Mouse (Mus musculus): ENCODE measurements around the gene Bbs12. TPM values are rescaled to one million over a fixed set of nuclear protein-coding genes. Genes with fewer than 3 reads are reported as not detected.
A peak's percentile ranks its signal among the peaks of the same experiment; 100 is the strongest.

Bbs12 gene
- polyA plus RNA-seq, 1 experiment from 2014 or later: 7.0 TPM

DNA sequence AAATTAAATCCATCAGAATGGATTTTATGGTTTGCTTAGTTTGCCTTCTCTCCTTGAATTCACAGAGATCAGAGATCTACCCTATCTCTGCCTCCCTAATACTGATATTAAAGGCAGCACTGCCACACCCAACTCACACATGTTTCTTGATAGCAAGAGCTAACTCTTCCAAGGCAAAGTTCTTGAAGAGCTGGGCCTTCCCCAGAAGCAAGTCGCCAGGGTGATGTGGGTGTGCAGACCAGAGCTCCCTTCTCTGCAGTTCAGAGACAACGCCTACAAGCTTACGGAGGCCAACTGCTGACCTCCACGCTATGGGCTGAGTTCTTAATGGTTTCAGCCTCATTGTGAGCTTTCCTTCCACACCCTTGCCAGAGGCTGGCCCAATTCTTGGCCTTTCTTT lies 29.1 kb upstream of the Bbs12 start:
- no peak overlapping the region for H3K27ac ChIP-seq (replicated peaks; ENCODE audit: low read depth, low read length)
- H3K9me3 ChIP-seq (ENCODE audit: control insufficient read depth, low read length): no peaks in the 10 kb centered on the region
- DNase-seq (no peak), ATAC-seq (ENCODE audit: low FRiP score, low TSS enrichment) (no peak)
- no peak overlapping the region for H3K4me2 ChIP-seq (ENCODE audit: low read length)
- no peaks in the 10 kb centered on the region for H3K27me3 ChIP-seq (ENCODE audit: control insufficient read depth, insufficient read depth, low read length)
- WGBS: 88% methylated on average over 4 of the region's 4 CpGs
- no peaks in the 10 kb centered on the region for H3K36me3 ChIP-seq (ENCODE audit: control insufficient read depth, insufficient read depth, low read length)
- H3K4me1 ChIP-seq (ENCODE audit: control insufficient read depth, insufficient read depth, low read length): no peaks in the 10 kb centered on the region
- no peak overlapping the region for H3K4me3 ChIP-seq (replicated peaks; ENCODE audit: low read depth, low read length)
- no peak overlapping the region for H3K9ac ChIP-seq (replicated peaks; ENCODE audit: low read length)

GRCm38 (mm10) chr3:37289237-37289636 lies 23.1 kb upstream of the Bbs12 start:
- no peak overlapping the region for H3K4me3 ChIP-seq (replicated peaks; ENCODE audit: low read depth, low read length)
- H3K4me2 ChIP-seq (ENCODE audit: low read length): no peak overlapping the region
- 94% methylated on average over 2 of the region's 2 CpGs for whole genome bisulfite sequencing
- ATAC-seq (ENCODE audit: low FRiP score, low TSS enrichment) (no peak), DNase-seq (no peak)
- H3K4me1 ChIP-seq (ENCODE audit: control insufficient read depth, insufficient read depth, low read length): no peaks in the 10 kb centered on the region
- H3K36me3 ChIP-seq (ENCODE audit: control insufficient read depth, insufficient read depth, low read length): no peaks in the 10 kb centered on the region
- no peak overlapping the region for H3K9ac ChIP-seq (replicated peaks; ENCODE audit: low read length)
- no peaks in the 10 kb centered on the region for H3K9me3 ChIP-seq (ENCODE audit: control insufficient read depth, low read length)
- H3K27ac ChIP-seq (replicated peaks; ENCODE audit: low read depth, low read length): no peak overlapping the region
- no peaks in the 10 kb centered on the region for H3K27me3 ChIP-seq (ENCODE audit: control insufficient read depth, insufficient read depth, low read length)

GRCm38 (mm10) chr3:37290881-37291541 lies 21.3 kb upstream of the Bbs12 start:
- no peaks in the 10 kb centered on the region for H3K4me1 ChIP-seq (ENCODE audit: control insufficient read depth, insufficient read depth, low read length)
- H3K4me2 ChIP-seq (ENCODE audit: low read length): no peak overlapping the region
- H3K9me3 ChIP-seq (ENCODE audit: control insufficient read depth, low read length): no peaks in the 10 kb centered on the region
- no peak overlapping the region for H3K9ac ChIP-seq (replicated peaks; ENCODE audit: low read length)
- DNase-seq: peak; percentile 17
- H3K27ac ChIP-seq (replicated peaks; ENCODE audit: low read depth, low read length): no peak overlapping the region
- no peak; the same call in none of the 2 replicates for ATAC-seq (ENCODE audit: low FRiP score, low TSS enrichment)
- no peaks in the 10 kb centered on the region for H3K27me3 ChIP-seq (ENCODE audit: control insufficient read depth, insufficient read depth, low read length)
- no peaks in the 10 kb centered on the region for H3K36me3 ChIP-seq (ENCODE audit: control insufficient read depth, insufficient read depth, low read length)
- no peak overlapping the region for H3K4me3 ChIP-seq (replicated peaks; ENCODE audit: low read depth, low read length)
- WGBS: 63% methylated on average over 7 of the region's 7 CpGs

DNA sequence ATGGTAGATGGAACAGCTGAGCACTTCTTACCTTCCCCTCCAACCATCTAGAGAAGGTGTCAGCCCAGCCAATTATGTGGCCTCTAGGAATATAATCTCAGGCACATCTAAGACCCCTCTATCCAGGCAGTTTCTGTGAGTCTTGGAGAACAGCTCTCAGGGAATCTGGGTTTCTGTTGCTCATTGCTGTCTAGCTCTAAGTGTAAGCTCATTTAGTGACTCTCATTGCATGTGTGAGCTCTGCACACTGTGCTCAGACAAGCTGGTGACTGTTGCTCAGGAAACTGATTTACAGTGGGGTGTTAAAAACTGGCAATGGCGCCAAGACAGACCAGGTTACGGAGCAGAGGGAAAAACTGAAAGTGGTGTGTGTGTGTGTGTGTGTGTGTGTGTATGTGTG lies 20.4 kb upstream of the Bbs12 start:
- Histone ChIP-seq H3K27ac (replicated peaks; ENCODE audit: low read depth, low read length) (no peak overlapping the region), H3K4me2 (ENCODE audit: low read length) (no peak overlapping the region), H3K9me3 (ENCODE audit: control insufficient read depth, low read length) (no peaks in the 10 kb centered on the region), H3K36me3 (ENCODE audit: control insufficient read depth, insufficient read depth, low read length) (no peaks in the 10 kb centered on the region), H3K4me1 (ENCODE audit: control insufficient read depth, insufficient read depth, low read length) (no peaks in the 10 kb centered on the region), H3K9ac (replicated peaks; ENCODE audit: low read length) (no peak overlapping the region), H3K27me3 (ENCODE audit: control insufficient read depth, insufficient read depth, low read length) (no peaks in the 10 kb centered on the region), H3K4me3 (replicated peaks; ENCODE audit: low read depth, low read length) (no peak overlapping the region)
- no peak for DNase-seq
- no peak for ATAC-seq (ENCODE audit: low FRiP score, low TSS enrichment)
- 93% methylated on average over 2 of the region's 2 CpGs for WGBS

DNA sequence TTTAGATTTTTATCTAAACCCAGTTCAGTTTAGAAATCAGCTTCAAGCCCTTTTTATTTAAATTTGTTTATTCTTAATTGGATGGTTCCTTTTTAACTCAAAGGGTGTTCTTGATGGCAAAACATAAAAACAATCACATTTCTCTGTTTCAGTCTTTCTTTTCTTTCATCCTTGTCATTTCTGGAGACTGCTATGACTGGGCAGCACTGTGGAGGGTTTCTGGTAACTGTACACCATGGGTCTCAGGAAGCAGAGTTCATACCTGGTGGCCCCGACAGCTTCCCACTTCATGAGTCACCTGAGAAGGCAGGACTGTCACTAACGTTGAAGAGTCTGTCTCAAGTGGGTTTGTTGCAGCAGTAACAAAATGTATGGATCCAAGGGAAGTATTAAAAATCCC lies 19.7 kb upstream of the Bbs12 start:
- ATAC-seq (ENCODE audit: low FRiP score, low TSS enrichment) (no peak), DNase-seq (no peak)
- Histone ChIP-seq H3K36me3 (ENCODE audit: control insufficient read depth, insufficient read depth, low read length) (no peaks in the 10 kb centered on the region), H3K4me1 (ENCODE audit: control insufficient read depth, insufficient read depth, low read length) (no peaks in the 10 kb centered on the region), H3K27ac (replicated peaks; ENCODE audit: low read depth, low read length) (no peak overlapping the region), H3K9ac (replicated peaks; ENCODE audit: low read length) (no peak overlapping the region), H3K9me3 (ENCODE audit: control insufficient read depth, low read length) (no peaks in the 10 kb centered on the region), H3K4me3 (replicated peaks; ENCODE audit: low read depth, low read length) (no peak overlapping the region), H3K4me2 (ENCODE audit: low read length) (no peak overlapping the region), H3K27me3 (ENCODE audit: control insufficient read depth, insufficient read depth, low read length) (no peaks in the 10 kb centered on the region)
- WGBS: 69% methylated on average over 2 of the region's 2 CpGs

DNA sequence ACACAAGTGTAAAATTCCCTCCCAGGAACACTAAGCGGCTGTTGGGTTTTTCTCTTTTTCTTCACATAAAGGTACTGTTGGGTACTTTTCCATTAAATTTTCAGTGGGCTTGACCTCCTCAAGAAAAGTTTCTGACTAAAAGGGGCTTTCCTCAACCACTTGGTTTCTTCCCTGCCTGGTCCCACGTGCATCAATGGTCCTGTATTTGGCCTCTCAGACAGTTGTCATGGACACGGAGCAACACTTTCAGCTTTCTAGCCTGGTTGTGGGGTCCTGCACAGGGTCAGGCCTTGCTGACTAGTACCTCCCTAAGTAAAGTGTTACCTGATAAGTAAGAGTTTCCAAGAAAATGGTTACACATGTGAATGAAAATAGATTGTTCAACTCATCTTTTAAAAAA lies 12.9 kb upstream of the Bbs12 start:
- DNase-seq (no peak), ATAC-seq (ENCODE audit: low FRiP score, low TSS enrichment) (no peak)
- H3K4me1 ChIP-seq (ENCODE audit: control insufficient read depth, insufficient read depth, low read length): no peaks in the 10 kb centered on the region
- no peak overlapping the region for H3K4me3 ChIP-seq (replicated peaks; ENCODE audit: low read depth, low read length)
- no peak overlapping the region for H3K27ac ChIP-seq (replicated peaks; ENCODE audit: low read depth, low read length)
- H3K9ac ChIP-seq (replicated peaks; ENCODE audit: low read length): no peak overlapping the region
- no peaks in the 10 kb centered on the region for H3K9me3 ChIP-seq (ENCODE audit: control insufficient read depth, low read length)
- 67% methylated on average over 3 of the region's 3 CpGs for WGBS
- no peak overlapping the region for H3K4me2 ChIP-seq (ENCODE audit: low read length)
- no peaks in the 10 kb centered on the region for H3K36me3 ChIP-seq (ENCODE audit: control insufficient read depth, insufficient read depth, low read length)
- H3K27me3 ChIP-seq (ENCODE audit: control insufficient read depth, insufficient read depth, low read length): no peaks in the 10 kb centered on the region

GRCm38 (mm10) chr3:37302685-37303084 lies 9.7 kb upstream of the Bbs12 start:
- Histone ChIP-seq H3K4me3 (replicated peaks; ENCODE audit: low read depth, low read length) (no peak overlapping the region), H3K36me3 (ENCODE audit: control insufficient read depth, insufficient read depth, low read length) (no peaks in the 10 kb centered on the region), H3K27ac (replicated peaks; ENCODE audit: low read depth, low read length) (no peak overlapping the region), H3K27me3 (ENCODE audit: control insufficient read depth, insufficient read depth, low read length) (no peaks in the 10 kb centered on the region), H3K4me1 (ENCODE audit: control insufficient read depth, insufficient read depth, low read length) (no peaks in the 10 kb centered on the region), H3K9ac (replicated peaks; ENCODE audit: low read length) (no peak overlapping the region), H3K9me3 (ENCODE audit: control insufficient read depth, low read length) (no peaks in the 10 kb centered on the region), H3K4me2 (ENCODE audit: low read length) (no peak overlapping the region)
- DNase-seq: peak; percentile 72
- ATAC-seq (ENCODE audit: low FRiP score, low TSS enrichment): no peak
- WGBS: 41% methylated on average over 12 of the region's 12 CpGs

GRCm38 (mm10) chr3:37303392-37304139 lies 8.8 kb upstream of the Bbs12 start:
- no peaks in the 10 kb centered on the region for H3K4me1 ChIP-seq (ENCODE audit: control insufficient read depth, insufficient read depth, low read length)
- ATAC-seq (ENCODE audit: low FRiP score, low TSS enrichment) (no peak), DNase-seq (no peak)
- no peak overlapping the region for H3K4me3 ChIP-seq (replicated peaks; ENCODE audit: low read depth, low read length)
- 77% methylated on average over 8 of the region's 8 CpGs for WGBS
- no peak overlapping the region for H3K27ac ChIP-seq (replicated peaks; ENCODE audit: low read depth, low read length)
- no peaks in the 10 kb centered on the region for H3K9me3 ChIP-seq (ENCODE audit: control insufficient read depth, low read length)
- H3K36me3 ChIP-seq (ENCODE audit: control insufficient read depth, insufficient read depth, low read length): no peaks in the 10 kb centered on the region
- H3K9ac ChIP-seq (replicated peaks; ENCODE audit: low read length): no peak overlapping the region
- H3K27me3 ChIP-seq (ENCODE audit: control insufficient read depth, insufficient read depth, low read length): no peaks in the 10 kb centered on the region
- no peak overlapping the region for H3K4me2 ChIP-seq (ENCODE audit: low read length)

GRCm38 (mm10) chr3:37311897-37312369 lies 421 bp upstream of the Bbs12 start:
- no peak for DNase-seq
- H3K9me3 ChIP-seq (ENCODE audit: control insufficient read depth, low read length): no peaks in the 10 kb centered on the region
- peak overlapping the region; percentile 67 for H3K4me2 ChIP-seq (ENCODE audit: low read length)
- no peaks in the 10 kb centered on the region for H3K4me1 ChIP-seq (ENCODE audit: control insufficient read depth, insufficient read depth, low read length)
- WGBS: 4% methylated on average over 10 of the region's 10 CpGs
- H3K9ac ChIP-seq (replicated peaks; ENCODE audit: low read length): peak overlapping the region; percentile 79
- peak overlapping the region; percentile 77 for H3K4me3 ChIP-seq (replicated peaks; ENCODE audit: low read depth, low read length)
- H3K27me3 ChIP-seq (ENCODE audit: control insufficient read depth, insufficient read depth, low read length): no peaks in the 10 kb centered on the region
- no peaks in the 10 kb centered on the region for H3K36me3 ChIP-seq (ENCODE audit: control insufficient read depth, insufficient read depth, low read length)
- peak; percentile 77 for ATAC-seq (ENCODE audit: low FRiP score, low TSS enrichment)
- peak overlapping the region; percentile 60; the same call in 1 of the 2 replicates for H3K27ac ChIP-seq (replicated peaks; ENCODE audit: low read depth, low read length)

All from midbrain, embryonic 14.5 days (tissue).